In the genomic region with DNA sequence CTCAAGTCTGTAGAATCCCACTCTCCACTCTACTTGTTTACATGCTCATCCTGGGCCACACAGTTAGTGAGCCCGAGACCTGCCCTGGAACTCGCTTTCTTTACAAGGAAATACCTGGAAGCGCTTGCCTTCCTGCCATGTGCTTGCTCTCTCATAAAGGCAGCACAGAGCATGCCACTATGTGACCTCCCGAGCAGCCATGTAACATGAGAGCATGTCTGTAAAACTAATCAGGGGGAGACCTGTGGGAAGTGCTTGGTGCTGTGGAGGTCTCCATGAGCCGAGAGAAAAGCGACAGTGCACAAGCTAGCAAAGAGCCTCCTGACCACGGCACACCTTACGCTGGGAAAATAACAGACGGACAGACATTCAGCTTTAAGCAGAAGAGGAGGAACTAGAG, we compare ENCODE assay signal across 30 mouse cellular contexts. TPM values are rescaled to one million over a fixed set of nuclear protein-coding genes. Genes with fewer than 3 reads are reported as not detected.
DNase-seq lines count a peak whose midpoint lies in the region; ATAC-seq and TF ChIP-seq lines count a peak whose summit lies in the region.
"Had no signal": no experiment of that assay in that cellular context is flagged by ENCODE, and none has a peak within 500 bp of the region (broad histone marks: within the 10 kb centered on the region; RNA-seq: fewer than 3 reads in every experiment).

No protein-coding gene starts in this region.

- peaks cover 34% of the 10 kb centered on the region for H3K36me3 ChIP-seq in kidney, embryonic 16.5 days (ENCODE audit: insufficient read depth, low read length)
- peaks cover 42% of the 10 kb centered on the region for H3K36me3 ChIP-seq in limb, embryonic 14.5 days (ENCODE audit: control insufficient read depth, insufficient read depth, low read length)

- H3K9ac ChIP-seq in kidney, embryonic 16.5 days (replicated peaks; ENCODE audit: low read length), result no peak overlapping the region
- no peak overlapping the region for H3K9ac ChIP-seq in limb, embryonic 14.5 days (ENCODE audit: low read depth, low read length, severe bottlenecking)
- H3K9ac ChIP-seq: forebrain, embryonic 12.5 days; heart, embryonic 13.5 days; hindbrain, embryonic 14.5 days; liver, embryonic 12.5 days; liver, postnatal 0 days had no signal

- H3K4me2 ChIP-seq in kidney, embryonic 16.5 days (replicated peaks; ENCODE audit: low read depth, low read length), result no peak overlapping the region; the same call in 1 of the 2 replicates
- no peak overlapping the region for H3K4me2 ChIP-seq in limb, embryonic 14.5 days (replicated peaks; ENCODE audit: low read depth, low read length, severe bottlenecking)
- H3K4me2 ChIP-seq: forebrain, embryonic 12.5 days; heart, embryonic 13.5 days; hindbrain, embryonic 14.5 days; liver, embryonic 12.5 days had no signal

- no peak for TF ChIP-seq POLR2A in limb, embryonic 14.5 days (IDR thresholded peaks at IDR 0.05; ENCODE audit: borderline replicate concordance, extremely low read depth, insufficient read depth, insufficient read length)

- 0 out of 2 replicates have a peak, but pooled peaks cover 2% of the 10 kb centered on the region for H3K4me1 ChIP-seq in kidney, embryonic 16.5 days (ENCODE audit: insufficient read depth, low read length)
- H3K4me1 ChIP-seq in limb, embryonic 14.5 days (ENCODE audit: control insufficient read depth, insufficient read depth, low read length), result 0 out of 2 replicates have a peak, but pooled peaks cover under 1% of the 10 kb centered on the region
- H3K4me1 ChIP-seq: forebrain, embryonic 12.5 days; heart, embryonic 13.5 days; liver, embryonic 12.5 days had no signal

- WGBS in kidney, embryonic 16.5 days, result 37% methylated on average over 9 of the region's 9 CpGs
- WGBS in limb, embryonic 14.5 days, result 33% methylated on average over 9 of the region's 9 CpGs

- H3K27ac ChIP-seq in kidney, embryonic 16.5 days (ENCODE audit: low read length), result peak overlapping the region; percentile 82
- H3K27ac ChIP-seq in limb, embryonic 14.5 days (replicated peaks; ENCODE audit: low read depth, low read length), result no peak overlapping the region
- H3K27ac ChIP-seq: forebrain, embryonic 12.5 days; heart, embryonic 13.5 days; hindbrain, embryonic 14.5 days; liver, embryonic 12.5 days; macrophage had no signal

- no peaks in the 10 kb centered on the region for H3K9me3 ChIP-seq in kidney, embryonic 16.5 days (ENCODE audit: low read length)
- H3K9me3 ChIP-seq in limb, embryonic 14.5 days (ENCODE audit: control insufficient read depth, low read length), result no peaks in the 10 kb centered on the region
- H3K9me3 ChIP-seq: forebrain, embryonic 12.5 days; heart, embryonic 13.5 days; liver, embryonic 12.5 days had no signal

- no peak overlapping the region for H3K4me3 ChIP-seq in kidney, embryonic 16.5 days (ENCODE audit: low read length)
- no peak overlapping the region for H3K4me3 ChIP-seq in limb, embryonic 14.5 days (replicated peaks; ENCODE audit: low read length)
- H3K4me3 ChIP-seq: erythroblast, embryonic 14.5 days; forebrain, embryonic 12.5 days; heart, embryonic 13.5 days; liver, embryonic 12.5 days had no signal

- no peaks in the 10 kb centered on the region for H3K27me3 ChIP-seq in kidney, embryonic 16.5 days (ENCODE audit: insufficient read depth, low read length)
- no peaks in the 10 kb centered on the region for H3K27me3 ChIP-seq in limb, embryonic 14.5 days (ENCODE audit: control insufficient read depth, insufficient read depth, low read length)
- H3K27me3 ChIP-seq: forebrain, embryonic 12.5 days; heart, embryonic 13.5 days; liver, embryonic 12.5 days had no signal

- ATAC-seq in kidney, embryonic 16.5 days (ENCODE audit: low FRiP score, low TSS enrichment), result peak; percentile 88
- ATAC-seq in limb, embryonic 14.5 days (ENCODE audit: low FRiP score, low read depth), result peak; percentile 53; the same call in 1 of the 2 replicates
- ATAC-seq: CD4-positive, CD25-positive, alpha-beta regulatory T cell, adult 4 months; liver, embryonic 12.5 days; liver, postnatal 0 days had no signal

- no peak for DNase-seq in kidney, postnatal 14 days
- DNase-seq in embryo, embryonic 11 days, result peak; percentile 41
- DNase-seq in forelimb bud, embryonic 11.5 days (ENCODE audit: low read depth, low spot score), result peak; percentile 67
- no peak for DNase-seq in limb, embryonic 14.5 days (ENCODE audit: low spot score)
- no peak for DNase-seq in thymus, postnatal 14 days
- no peak for DNase-seq in right cerebral cortex, adult 2 months (ENCODE audit: low spot score in 2 of 2)
- no peak for DNase-seq in cerebellum, postnatal 25 days
- DNase-seq: adrenal gland, postnatal 14 days; cerebellum, adult 11 months; cerebellum, adult 9-10 months; gastrocnemius, postnatal 25 days; heart, adult 18-20 months; heart, postnatal 10 days; kidney, adult 11 months; kidney, postnatal 36 days; left cerebral cortex, postnatal 4 days; liver, postnatal 0 days; midbrain, embryonic 14.5 days; right cerebral cortex, adult 18-20 months; thymus, adult 2 months; thymus, postnatal 4 days had no signal

RNA-seq across cellular contexts. Expression of gene Erlin1, which starts 6.9 kb away (rescaled TPM):
- 57.7 and 58.1 TPM in 2 replicates for polyA plus RNA-seq in kidney, embryonic 16.5 days (2015; fragmentation: Nextera tagmentation; extraction: Ambion mirVana)
- 31.4 and 35.9 TPM in 2 replicates for polyA plus RNA-seq in limb, embryonic 14.5 days (2012; rRNA removed)
- polyA plus RNA-seq in limb, embryonic 14.5 days (2014; fragmentation: Nextera tagmentation; extraction: Ambion mirVana), result 32.3 and 38.0 TPM in 2 replicates

RNA-seq across cellular contexts. Expression of gene Chuk, which starts 30.8 kb away (rescaled TPM):
- 52.6 and 55.1 TPM in 2 replicates for polyA plus RNA-seq in kidney, embryonic 16.5 days (2015; fragmentation: Nextera tagmentation; extraction: Ambion mirVana)
- polyA plus RNA-seq in limb, embryonic 14.5 days (2012; rRNA removed), result 60.3 and 64.9 TPM in 2 replicates
- 37.0 and 42.2 TPM in 2 replicates for polyA plus RNA-seq in limb, embryonic 14.5 days (2014; fragmentation: Nextera tagmentation; extraction: Ambion mirVana)

RNA-seq across cellular contexts. Expression of gene Cyp2c23, which starts 47.4 kb away (rescaled TPM):
- 0.58 and 0.60 TPM in 2 replicates for polyA plus RNA-seq in kidney, embryonic 16.5 days (2015; fragmentation: Nextera tagmentation; extraction: Ambion mirVana)
- 0.04 and 0.05 TPM in 2 replicates for polyA plus RNA-seq in limb, embryonic 14.5 days (2012; rRNA removed)
- polyA plus RNA-seq in limb, embryonic 14.5 days (2014; fragmentation: Nextera tagmentation; extraction: Ambion mirVana), result 0.12 TPM in 1 of 2 replicates, not detected in the other
- polyA plus RNA-seq: CD4-positive, CD25-positive, alpha-beta regulatory T cell, adult 4 months; embryonic facial prominence, embryonic 14.5 days; erythroblast, embryonic 14.5 days; forebrain, embryonic 12.5 days; hindbrain, embryonic 14.5 days; midbrain, embryonic 14.5 days; thymus, adult 2 months had no signal

RNA-seq across cellular contexts. Expression of gene Cwf19l1, which starts 59.2 kb away (rescaled TPM):
- polyA plus RNA-seq in kidney, embryonic 16.5 days (2015; fragmentation: Nextera tagmentation; extraction: Ambion mirVana), result 35.9 and 37.5 TPM in 2 replicates
- 21.6 and 25.2 TPM in 2 replicates for polyA plus RNA-seq in limb, embryonic 14.5 days (2012; rRNA removed)
- polyA plus RNA-seq in limb, embryonic 14.5 days (2014; fragmentation: Nextera tagmentation; extraction: Ambion mirVana), result 26.3 and 29.6 TPM in 2 replicates

Comparison
In these comparisons a context has a peak if more than half of its experiments do, and no peak if none do; other contexts are left out.
1. DNase-seq: peak in embryo, embryonic 11 days (single experiment) and forelimb bud, embryonic 11.5 days (single experiment); none in kidney, postnatal 14 days (single experiment), limb, embryonic 14.5 days (single experiment), thymus, postnatal 14 days (single experiment), right cerebral cortex, adult 2 months (0 of 2) and cerebellum, postnatal 25 days (0 of 2).